Mouse (Mus musculus) lung, embryonic 14.5 days (tissue): ENCODE results near the gene Ptpn7. TPM values are rescaled to one million over a fixed set of nuclear protein-coding genes. Genes with fewer than 3 reads are reported as not detected.

Experiments used
- ATAC-seq: fragments of 200-750 bp; cut with Nextera tagmentation; 2 replicates; pipeline ENCODE4 v1.8.0; 2017; ENCODE audit warnings: mild to moderate bottlenecking, moderate TSS enrichment, moderate library complexity; ENCODE audit not compliant: insufficient read depth
- DNase-seq: peaks from one replicate; pipeline ENCODE4 v3.0.0-alpha.2; 2015
- H3K27ac ChIP-seq: fragments of 300-500 bp; sonication (generic); 2 replicates; pipeline ENCODE4 v1.5.1; 2014; ENCODE audit warnings: low read depth, mild to moderate bottlenecking, moderate library complexity
- H3K27me3 ChIP-seq: fragments of 300-500 bp; sonication (generic); 2 replicates; pipeline ENCODE4 v1.6.1; 2014; ENCODE audit warnings: low read length, control low read depth; ENCODE audit not compliant: insufficient read depth
- H3K36me3 ChIP-seq: fragments of 300-500 bp; sonication (generic); 2 replicates; pipeline ENCODE4 v1.6.1; 2014; ENCODE audit warnings: control low read depth; ENCODE audit not compliant: insufficient read depth
- H3K4me1 ChIP-seq: fragments of 300-500 bp; sonication (generic); 2 replicates; pipeline ENCODE4 v1.6.1; 2014; ENCODE audit warnings: antibody characterized with exemption, control low read depth; ENCODE audit not compliant: insufficient read depth
- H3K4me2 ChIP-seq: fragments of 300-500 bp; sonication (generic); 2 replicates; pipeline ENCODE4 v1.6.1; 2014; ENCODE audit warnings: mild to moderate bottlenecking
- H3K4me3 ChIP-seq: fragments of 300-500 bp; sonication (generic); 2 replicates; pipeline ENCODE4 v1.5.1; 2014; ENCODE audit warnings: low read depth, low read length
- H3K9ac ChIP-seq: fragments of 300-500 bp; sonication (generic); 2 replicates; pipeline ENCODE4 v1.6.1; 2014
- H3K9me3 ChIP-seq: fragments of 300-500 bp; sonication (generic); 2 replicates; pipeline ENCODE4 v1.6.1; 2016; ENCODE audit warnings: low read depth, low read length, control low read depth
- CTCF ChIP-seq: IDR thresholded peaks from 2 replicates; pipeline ENCODE4 v1.5.1; 2016; ENCODE audit warnings: antibody characterized with exemption, low read depth
- WGBS: fragments of 180-500 bp; shearing (Covaris S2); extraction: QIAGEN DNeasy Blood & Tissue Kit; methylation state at CpG from one replicate; pipeline ENCODE4 v1.1.7; 2014; 5-methylcytosine and 5-hydroxymethylcytosine counted together
- polyA plus RNA-seq: library from polyadenylated mRNA; unstranded; fragments of >200 nt; fragmentation: Nextera tagmentation; extraction: Ambion mirVana; gene quantifications from 2 replicates; pipeline ENCODE4 v1.2.1, GENCODE M21; 2014

The Ptpn7 gene
- polyA plus RNA-seq, 1 experiment from 2014 or later: 2.3 TPM

- peak; percentile 74 for ATAC-seq
- H3K9ac ChIP-seq: peak overlapping the region; percentile 46
- H3K9me3 ChIP-seq: no peaks in the 10 kb centered on the region
- H3K27ac ChIP-seq: peak overlapping the region; percentile 71
- no peaks in the 10 kb centered on the region for H3K4me1 ChIP-seq
- H3K27me3 ChIP-seq: no peaks in the 10 kb centered on the region
- peak; percentile 84 for TF ChIP-seq CTCF
- peak; percentile 96 for DNase-seq
- 4% methylated on average over 14 of the region's 14 CpGs for WGBS
- peaks cover 31% of the 10 kb centered on the region for H3K36me3 ChIP-seq
- H3K4me2 ChIP-seq: peak overlapping the region; percentile 56
- H3K4me3 ChIP-seq: peak overlapping the region; percentile 17; the same call in 1 of the 2 replicates
Measured at GRCm38 (mm10) chr1:135154411-135154959, 22.0 kb downstream of the Ptpn7 start.

- DNase-seq: no peak
- Histone ChIP-seq H3K9me3 (no peaks in the 10 kb centered on the region), H3K4me3 (no peak overlapping the region), H3K9ac (no peak overlapping the region), H3K27ac (no peak overlapping the region), H3K36me3 (peaks cover 28% of the 10 kb centered on the region), H3K27me3 (no peaks in the 10 kb centered on the region), H3K4me2 (no peak overlapping the region), H3K4me1 (no peaks in the 10 kb centered on the region)
- 81% methylated on average over 6 of the region's 6 CpGs for WGBS
- TF ChIP-seq CTCF: no peak
- no peak for ATAC-seq
Measured at GRCm38 (mm10) chr1:135156300-135156699, 23.8 kb downstream of the Ptpn7 start.

- WGBS: 64% methylated on average over 5 of the region's 5 CpGs
- H3K4me1 ChIP-seq: no peaks in the 10 kb centered on the region
- no peak for DNase-seq
- no peak for ATAC-seq
- H3K27me3 ChIP-seq: no peaks in the 10 kb centered on the region
- no peaks in the 10 kb centered on the region for H3K9me3 ChIP-seq
- H3K4me2 ChIP-seq: no peak overlapping the region
- no peak overlapping the region for H3K9ac ChIP-seq
- no peak overlapping the region for H3K4me3 ChIP-seq
- no peak for TF ChIP-seq CTCF
- peaks cover 25% of the 10 kb centered on the region for H3K36me3 ChIP-seq
- H3K27ac ChIP-seq: no peak overlapping the region
Measured at GRCm38 (mm10) chr1:135158633-135159032, 26.1 kb downstream of the Ptpn7 start.

GRCm38 (mm10) chr1:135159074-135159473 is 26.6 kb downstream of the Ptpn7 start:
- no peak overlapping the region for H3K4me2 ChIP-seq
- DNase-seq (no peak), ATAC-seq (no peak)
- H3K9ac ChIP-seq: no peak overlapping the region
- H3K4me1 ChIP-seq: no peaks in the 10 kb centered on the region
- no peak for TF ChIP-seq CTCF
- no peak overlapping the region for H3K27ac ChIP-seq
- H3K9me3 ChIP-seq: no peaks in the 10 kb centered on the region
- H3K4me3 ChIP-seq: no peak overlapping the region
- WGBS: 49% methylated on average over 7 of the region's 7 CpGs
- H3K27me3 ChIP-seq: no peaks in the 10 kb centered on the region
- H3K36me3 ChIP-seq: peaks cover 25% of the 10 kb centered on the region

GRCm38 (mm10) chr1:135159556-135160123 is 27.1 kb downstream of the Ptpn7 start:
- no peak for TF ChIP-seq CTCF
- WGBS: 64% methylated on average over 11 of the region's 11 CpGs
- Histone ChIP-seq H3K36me3 (peaks cover 23% of the 10 kb centered on the region), H3K9ac (no peak overlapping the region), H3K4me1 (no peaks in the 10 kb centered on the region), H3K9me3 (no peaks in the 10 kb centered on the region), H3K4me2 (no peak overlapping the region), H3K27ac (no peak overlapping the region), H3K27me3 (no peaks in the 10 kb centered on the region), H3K4me3 (no peak overlapping the region)
- DNase-seq (no peak), ATAC-seq (no peak)

- 73% methylated on average over 13 of the region's 13 CpGs for WGBS
Measured at GRCm38 (mm10) chr1:135160411-135161050, 28.0 kb downstream of the Ptpn7 start.

GRCm38 (mm10) chr1:135162720-135163119 is 30.2 kb downstream of the Ptpn7 start:
- Histone ChIP-seq H3K27me3 (no peaks in the 10 kb centered on the region), H3K4me2 (no peak overlapping the region), H3K27ac (no peak overlapping the region), H3K9me3 (no peaks in the 10 kb centered on the region), H3K4me3 (no peak overlapping the region), H3K36me3 (no peaks in the 10 kb centered on the region), H3K4me1 (no peaks in the 10 kb centered on the region), H3K9ac (no peak overlapping the region)
- ATAC-seq (no peak), DNase-seq (no peak)
- 50% methylated on average over 6 of the region's 6 CpGs for WGBS
- TF ChIP-seq CTCF: no peak

More at GRCm38 (mm10) chr1:135160411-135161050, 28.0 kb downstream of the Ptpn7 start:
- TF ChIP-seq CTCF: no peak
- Histone ChIP-seq H3K27me3 (no peaks in the 10 kb centered on the region), H3K9me3 (no peaks in the 10 kb centered on the region), H3K27ac (no peak overlapping the region), H3K4me2 (no peak overlapping the region), H3K9ac (no peak overlapping the region), H3K4me1 (no peaks in the 10 kb centered on the region), H3K36me3 (peaks cover 16% of the 10 kb centered on the region), H3K4me3 (no peak overlapping the region)
- ATAC-seq (no peak), DNase-seq (no peak)
